Mouse (Mus musculus) inflammation-experienced regulatory T-cells, adult 6 months (primary cell): ENCODE data around the gene Snrpn. TPM values are rescaled to one million over a fixed set of nuclear protein-coding genes. Genes with fewer than 3 reads are reported as not detected.
"Not testable (repeated sequence)": the region's sequence is repeated elsewhere in the genome, so short reads cannot be mapped to it uniquely, and the experiment has no call there.

Experiments
- ATAC-seq: one replicate; pipeline ENCODE4 v1.8.0; 2017
- polyA plus RNA-seq, 3 experiments: library from polyadenylated mRNA; unstranded; fragments of 100-300 nt; shearing (Covaris generic); gene quantifications; one replicate each; pipeline ENCODE4 v1.2.1; 2017

Snrpn gene
- not detected for polyA plus RNA-seq

DNA sequence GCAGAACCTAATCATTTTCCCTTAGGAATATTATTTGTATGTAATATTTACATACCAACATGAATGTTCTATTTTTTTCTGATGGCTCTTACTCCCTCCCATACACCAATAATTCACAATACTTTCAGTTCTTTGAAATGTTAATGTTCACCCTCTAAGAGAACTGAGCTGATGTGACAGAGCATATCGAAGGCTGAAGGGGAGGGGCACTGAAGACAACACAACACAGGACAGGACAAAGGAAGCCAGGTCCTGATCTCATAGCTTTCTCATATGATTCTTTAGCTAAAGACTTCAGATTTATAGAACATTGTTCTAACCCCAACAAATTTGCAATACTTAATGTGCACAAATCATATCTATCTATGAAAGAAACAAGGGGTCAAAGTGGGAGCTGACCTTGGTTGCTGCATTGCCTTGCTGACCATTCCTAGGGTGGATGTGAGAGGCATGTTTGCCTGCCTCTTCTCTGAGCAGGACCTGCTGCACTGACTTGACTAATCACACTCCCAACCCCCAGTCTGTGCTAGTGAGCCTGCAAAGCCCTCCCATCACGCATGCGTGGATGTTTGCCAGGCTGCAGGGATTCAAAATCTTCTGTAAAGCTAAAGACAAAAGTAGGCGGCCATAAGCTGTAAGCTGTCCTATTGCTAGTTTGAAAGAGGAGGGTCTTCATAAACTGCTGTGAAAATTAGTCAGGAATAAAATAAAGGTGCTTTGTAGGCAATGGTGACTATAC lies at the start of gene Snrpn:
Gene Snrpn (minus strand): TSS at position 478 of the 739 bp plus-strand sequence.
- no peak for ATAC-seq

DNA sequence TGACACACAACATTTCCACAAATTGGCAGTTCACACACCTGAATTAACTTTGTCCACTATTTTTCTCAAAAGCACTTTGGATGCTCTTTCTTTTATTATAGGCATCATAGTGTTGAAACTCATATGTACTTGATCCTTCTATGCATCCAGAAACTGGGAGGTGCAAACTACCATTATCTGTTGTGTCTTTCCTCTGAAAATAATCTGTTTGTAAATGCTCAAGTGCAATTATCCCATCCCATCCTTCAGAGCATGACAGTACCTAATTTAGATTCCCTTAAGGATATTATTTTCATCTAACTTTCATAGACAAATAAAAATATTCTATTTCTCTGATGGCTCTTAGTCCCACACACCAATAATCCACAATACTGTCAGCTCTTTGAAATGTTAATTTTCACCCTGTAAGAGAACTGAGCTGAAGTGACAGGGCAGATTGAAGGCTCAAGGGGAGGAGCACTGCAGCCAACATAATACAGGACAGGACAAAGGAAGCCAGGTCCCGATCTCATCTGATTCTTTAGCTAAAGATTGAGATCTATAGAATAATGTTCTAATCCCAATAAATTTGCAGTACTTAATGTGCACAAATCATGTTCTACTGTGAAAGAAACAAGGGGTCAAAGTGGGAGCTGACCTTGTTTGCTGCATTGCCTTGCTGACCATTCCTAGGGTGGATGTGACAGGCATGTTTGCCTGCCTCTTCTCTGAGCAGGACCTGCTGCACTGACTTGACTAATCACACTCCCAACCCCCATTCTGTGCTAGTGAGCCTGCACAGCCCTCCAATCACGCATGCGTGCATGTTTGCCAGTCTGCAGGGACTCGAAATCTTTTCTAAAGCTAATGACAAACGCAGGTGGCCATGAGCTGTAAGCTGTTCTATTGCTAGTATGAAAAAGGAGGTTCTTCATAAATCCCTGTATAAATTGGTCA lies 30.5 kb upstream of the Snrpn start:
- no peak for ATAC-seq

DNA sequence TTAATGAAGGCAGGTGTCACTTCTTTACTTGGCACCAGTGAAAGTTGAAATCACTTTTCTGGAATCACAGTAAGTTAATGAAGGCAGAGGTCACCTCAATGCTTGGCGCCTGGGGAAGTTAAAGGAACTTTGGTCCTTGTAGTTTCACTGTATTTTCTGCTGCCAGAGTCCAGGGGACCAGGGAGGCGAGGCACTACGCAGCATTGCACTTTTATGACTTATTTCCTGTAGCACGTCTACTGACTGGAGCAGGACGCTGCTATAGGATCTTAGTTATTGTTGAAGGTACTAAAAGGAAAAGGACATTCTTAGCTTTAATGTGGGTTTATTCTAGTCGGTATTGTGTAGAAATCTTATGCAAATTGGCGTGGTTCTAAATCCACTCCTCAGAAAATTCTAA lies 14.7 kb downstream of the Snrpn start:
- ATAC-seq, result no peak

DNA sequence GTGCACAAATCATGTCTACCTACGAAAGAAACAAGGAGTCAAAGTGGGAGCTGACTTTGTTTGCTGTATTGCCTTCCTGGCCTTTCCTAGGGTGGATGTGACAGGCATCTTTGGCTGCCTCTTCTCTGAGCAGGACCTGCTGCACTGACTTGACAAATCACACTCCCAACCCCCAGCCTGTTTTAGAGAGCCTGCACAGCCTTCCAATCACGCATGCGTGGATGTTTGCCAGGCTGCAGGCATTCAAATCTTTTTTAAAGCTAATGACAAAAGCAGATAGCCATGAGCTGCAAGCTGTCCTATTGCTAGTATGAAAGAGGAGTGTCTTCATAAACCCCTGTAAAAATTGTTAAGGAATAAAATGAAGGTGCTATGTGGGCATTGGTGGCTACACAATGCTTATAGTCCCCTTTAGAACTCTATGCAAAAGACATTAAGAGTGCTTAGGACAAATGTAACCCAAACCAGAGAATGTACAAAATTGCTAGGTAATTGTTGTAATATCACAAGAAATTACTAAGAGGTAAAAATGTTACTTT lies 16.9 kb downstream of the Snrpn start:
- not testable (repeated sequence) for ATAC-seq

DNA sequence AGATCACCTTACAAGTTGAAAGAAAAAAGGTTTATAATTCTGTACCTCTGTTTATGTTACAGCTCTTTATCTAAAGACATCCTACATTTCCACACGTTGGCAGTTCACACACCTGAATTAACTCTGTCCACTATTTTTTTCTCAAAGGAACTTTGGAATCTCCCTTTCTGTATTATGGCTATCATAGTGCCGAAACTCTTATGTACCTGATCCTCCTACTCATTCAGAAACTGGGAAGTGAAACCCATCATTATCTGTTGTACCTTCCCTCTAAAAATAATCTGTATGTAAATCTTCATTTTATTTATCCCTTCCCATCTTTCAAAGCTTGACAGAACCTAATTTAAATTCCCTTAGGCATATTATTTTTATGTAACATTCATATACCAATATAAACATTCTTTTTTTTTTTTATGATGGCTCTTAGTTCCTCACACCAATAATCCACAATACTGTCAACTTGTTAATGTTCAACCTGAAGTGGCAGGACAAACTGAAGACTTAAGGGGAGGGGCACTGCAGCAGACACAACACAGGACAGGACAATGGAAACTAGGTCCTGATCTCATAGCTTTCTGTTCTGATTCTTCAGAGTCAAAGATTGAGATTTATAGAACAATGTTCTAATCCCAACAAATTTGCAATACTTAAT lies 17.5 kb downstream of the Snrpn start:
- ATAC-seq, result no peak

DNA sequence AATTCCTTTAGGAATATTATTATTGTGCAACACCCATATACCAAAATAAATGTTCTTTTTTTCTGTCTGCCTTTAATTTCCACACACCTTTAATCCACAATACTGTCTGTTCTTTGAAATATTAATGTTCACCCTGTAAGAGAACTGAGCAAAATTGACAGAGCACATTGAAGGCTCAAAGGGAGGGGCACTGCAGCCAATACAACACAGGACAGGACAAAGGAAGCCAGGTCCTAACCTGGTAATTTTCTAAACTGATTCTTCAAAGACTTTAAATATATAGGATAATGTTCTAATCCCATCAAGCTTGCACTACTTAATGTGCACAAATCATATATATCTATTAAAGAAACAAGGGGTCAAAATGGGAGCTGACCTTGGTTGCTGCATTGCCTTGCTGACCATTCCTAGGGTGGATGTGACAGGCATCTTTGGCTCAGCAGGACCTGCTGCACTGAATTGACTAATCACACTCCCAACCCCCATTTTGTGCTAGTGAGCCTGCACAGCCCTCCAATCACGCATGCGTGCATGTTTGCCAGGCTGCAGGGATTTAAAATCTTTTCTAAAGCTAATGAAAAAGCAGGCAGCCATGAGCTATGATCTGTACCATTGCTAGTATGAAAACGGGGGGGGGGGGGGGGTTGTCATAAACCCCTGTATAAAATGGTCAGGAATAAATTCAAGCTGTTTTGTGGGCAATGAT lies 42.7 kb downstream of the Snrpn start:
- no peak for ATAC-seq

DNA sequence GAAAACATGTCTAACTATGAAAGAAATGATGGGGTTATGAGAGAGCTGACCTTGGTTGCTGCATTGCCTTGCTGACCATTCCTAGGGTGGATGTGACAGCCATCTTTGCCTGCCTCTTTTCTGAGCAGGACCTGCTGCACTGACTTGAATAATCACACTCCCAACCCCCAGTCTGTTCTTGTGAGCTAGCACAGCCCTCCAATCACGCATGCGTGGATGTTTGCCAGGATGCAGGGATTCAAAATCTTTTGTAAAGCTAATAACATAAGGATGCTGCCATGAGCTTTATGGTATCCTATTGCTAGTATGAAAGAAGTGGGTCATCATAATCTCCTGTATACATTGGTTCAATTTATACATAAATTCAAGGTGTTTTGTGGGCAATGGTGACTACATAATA lies 63.7 kb downstream of the Snrpn start:
- ATAC-seq, result no peak

DNA sequence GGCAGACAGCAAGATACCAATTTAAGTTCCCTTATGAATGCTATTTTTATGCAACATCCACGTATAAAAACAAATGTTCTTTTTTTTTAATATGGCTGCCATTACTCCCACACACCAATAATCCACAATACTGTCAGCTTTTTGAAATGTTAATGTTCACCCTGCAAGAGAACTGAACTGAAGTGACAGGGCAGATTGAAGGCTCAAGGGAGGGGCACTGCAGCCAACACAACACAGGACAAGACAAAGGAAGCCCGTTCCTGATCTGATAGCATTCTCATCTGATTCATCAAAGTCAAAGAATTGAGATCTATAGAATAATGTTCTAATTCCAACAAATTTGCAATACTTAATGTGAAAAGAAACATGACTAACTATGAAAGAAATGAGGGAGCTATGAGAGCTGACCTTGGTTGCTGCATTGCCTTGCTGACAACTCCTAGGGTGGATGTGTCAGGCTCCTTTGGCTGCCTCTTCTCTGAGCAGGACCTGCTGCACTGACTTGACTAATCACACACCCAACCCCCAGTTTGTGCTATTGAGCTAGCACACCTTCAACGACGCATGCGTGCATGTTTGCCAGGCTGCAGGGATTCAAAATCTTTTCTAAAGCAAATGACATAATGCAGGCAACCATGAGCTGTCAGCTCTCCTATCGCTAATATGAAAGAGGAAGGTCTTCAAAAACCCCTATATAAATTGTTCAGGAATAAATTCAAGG lies 92.4 kb downstream of the Snrpn start:
- no peak for ATAC-seq

DNA sequence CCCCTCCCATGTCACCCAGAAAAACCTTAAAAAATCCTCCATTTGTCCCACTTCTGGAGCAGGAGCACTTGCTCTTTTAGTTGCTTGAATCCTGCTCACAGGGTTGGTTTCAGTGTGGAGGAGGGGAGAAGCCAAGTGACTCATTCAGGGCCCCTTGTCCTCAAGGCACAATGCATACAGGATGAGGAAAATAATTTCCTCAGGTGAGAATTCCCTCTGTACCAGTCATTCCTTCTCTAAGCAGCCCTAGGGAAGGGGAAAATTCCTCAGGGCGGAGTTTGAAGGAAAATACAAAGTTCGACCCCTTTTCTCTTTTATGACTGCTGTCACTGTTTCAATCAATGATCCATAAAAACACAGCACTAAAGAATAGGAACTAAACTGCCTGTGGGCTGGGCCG lies 126.8 kb downstream of the Snrpn start:
- no peak for ATAC-seq

DNA sequence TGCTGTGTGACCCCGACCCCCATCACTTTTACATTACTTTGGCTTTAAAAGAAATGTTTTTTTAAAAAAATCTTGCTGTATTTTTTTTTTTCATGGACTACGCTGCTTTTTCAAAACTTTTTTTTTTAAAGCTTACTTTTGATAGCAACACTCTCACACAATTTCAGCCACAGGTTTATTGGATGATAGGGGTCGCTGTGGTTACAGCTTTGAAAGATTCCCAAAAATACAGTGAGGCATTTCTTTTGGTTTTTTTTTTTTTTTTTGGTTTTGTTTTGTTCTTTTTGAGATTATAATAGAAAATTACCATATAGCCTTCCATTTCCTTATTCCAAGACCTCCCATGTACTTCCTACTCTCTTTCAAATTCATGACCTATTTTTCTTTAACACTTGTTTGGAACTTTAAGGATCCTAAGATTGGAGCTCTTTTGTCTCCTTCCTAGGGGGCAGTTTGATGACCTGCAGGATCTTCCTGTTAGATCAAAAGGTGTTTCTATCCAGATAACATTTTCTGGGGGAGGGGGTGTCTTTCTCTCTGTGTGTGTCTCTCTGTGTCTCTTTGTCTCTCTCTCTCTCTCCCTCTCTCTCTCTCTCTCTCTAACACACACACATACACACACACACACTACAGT lies 132.2 kb downstream of the Snrpn start:
- no peak for ATAC-seq

DNA sequence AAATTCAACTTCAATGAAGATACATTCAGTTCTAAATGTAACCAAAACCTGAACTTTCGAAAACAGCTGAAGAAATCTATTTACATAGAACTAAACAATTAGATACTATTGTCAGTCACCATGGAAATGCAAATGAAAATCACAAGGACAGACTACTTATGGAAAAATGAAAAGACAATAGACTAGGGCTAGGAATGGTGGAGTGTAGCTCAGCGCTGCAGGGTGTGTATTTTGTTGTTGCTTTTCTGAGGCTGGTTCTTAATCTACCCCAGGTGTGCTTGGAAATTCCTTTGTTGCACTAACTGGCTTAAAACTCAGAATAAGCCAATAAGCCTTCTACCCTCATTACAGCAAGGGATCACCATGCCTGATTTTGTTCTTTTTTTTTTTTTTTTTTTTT lies 133.8 kb downstream of the Snrpn start:
- no peak for ATAC-seq

DNA sequence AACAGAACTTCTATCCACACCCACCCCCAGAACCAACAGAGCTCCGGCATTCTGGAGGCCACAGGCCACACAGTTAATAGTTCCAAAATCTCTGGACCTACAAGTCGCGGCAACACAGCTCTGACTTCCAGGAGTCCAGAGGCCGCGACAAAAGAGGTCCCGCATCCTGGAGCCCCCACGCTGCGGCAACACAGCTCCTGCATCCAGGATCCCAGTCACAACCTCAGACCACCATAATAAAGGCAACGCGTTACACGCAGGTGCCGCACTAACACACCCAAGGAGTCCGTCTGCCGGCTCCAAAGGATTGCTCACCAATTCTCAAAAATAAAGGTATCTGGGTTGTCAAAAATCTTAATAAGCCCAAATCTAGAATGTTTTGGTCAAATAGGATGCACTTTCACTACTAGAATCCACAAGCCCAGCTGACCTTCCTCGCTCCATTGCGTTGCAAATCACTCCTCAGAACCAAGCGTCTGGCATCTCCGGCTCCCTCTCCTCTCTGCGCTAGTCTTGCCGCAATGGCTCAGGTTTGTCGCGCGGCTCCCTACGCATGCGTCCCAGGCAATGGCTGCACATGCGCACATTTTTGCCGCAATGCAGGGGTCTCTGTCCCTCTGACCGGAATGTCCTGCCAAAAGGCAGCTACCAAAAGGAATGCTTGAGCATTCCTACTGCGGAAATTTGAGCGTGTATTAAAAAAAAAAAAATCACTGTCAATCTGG lies 135.3 kb downstream of the Snrpn start, which contains the start of the genes Snurf and Gm38393:
Gene Snurf (minus strand): TSS at position 444 of the 725 bp plus-strand sequence.
Gene Gm38393 (minus strand): TSS at position 459 of the 725 bp plus-strand sequence.
- ATAC-seq, result no peak

DNA sequence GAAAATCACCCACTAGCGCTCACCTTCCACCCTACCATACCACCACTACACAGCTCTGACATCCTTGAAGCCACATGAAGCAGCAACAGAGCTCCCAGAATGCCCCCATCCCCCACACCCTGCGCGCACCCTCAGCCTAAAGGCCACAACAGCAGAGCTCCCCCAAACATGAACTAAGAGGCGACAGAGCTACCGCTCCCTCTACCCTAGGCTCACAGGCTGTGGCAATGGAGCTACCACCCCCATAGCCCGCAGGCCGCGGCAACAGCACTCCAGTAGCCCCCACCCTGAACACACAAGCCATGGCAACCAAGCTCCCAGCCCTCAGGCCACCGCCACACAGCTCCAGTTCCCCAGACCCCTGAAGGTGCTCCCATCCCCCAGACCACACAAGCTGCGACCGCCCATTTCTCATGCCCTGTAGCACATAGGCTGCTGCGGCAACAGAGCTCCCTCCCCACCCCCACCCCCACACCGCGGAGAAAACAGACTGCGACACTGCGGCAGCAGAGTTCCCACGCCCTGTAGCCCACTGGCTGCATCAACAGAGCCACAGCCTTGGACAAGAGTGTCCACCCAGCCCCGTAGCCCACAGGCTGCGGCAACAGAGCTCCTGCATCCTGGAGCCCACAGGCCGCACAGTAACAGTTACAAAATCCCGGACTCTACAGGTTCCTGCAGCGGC lies 136.0 kb downstream of the Snrpn start:
- ATAC-seq, result no peak

DNA sequence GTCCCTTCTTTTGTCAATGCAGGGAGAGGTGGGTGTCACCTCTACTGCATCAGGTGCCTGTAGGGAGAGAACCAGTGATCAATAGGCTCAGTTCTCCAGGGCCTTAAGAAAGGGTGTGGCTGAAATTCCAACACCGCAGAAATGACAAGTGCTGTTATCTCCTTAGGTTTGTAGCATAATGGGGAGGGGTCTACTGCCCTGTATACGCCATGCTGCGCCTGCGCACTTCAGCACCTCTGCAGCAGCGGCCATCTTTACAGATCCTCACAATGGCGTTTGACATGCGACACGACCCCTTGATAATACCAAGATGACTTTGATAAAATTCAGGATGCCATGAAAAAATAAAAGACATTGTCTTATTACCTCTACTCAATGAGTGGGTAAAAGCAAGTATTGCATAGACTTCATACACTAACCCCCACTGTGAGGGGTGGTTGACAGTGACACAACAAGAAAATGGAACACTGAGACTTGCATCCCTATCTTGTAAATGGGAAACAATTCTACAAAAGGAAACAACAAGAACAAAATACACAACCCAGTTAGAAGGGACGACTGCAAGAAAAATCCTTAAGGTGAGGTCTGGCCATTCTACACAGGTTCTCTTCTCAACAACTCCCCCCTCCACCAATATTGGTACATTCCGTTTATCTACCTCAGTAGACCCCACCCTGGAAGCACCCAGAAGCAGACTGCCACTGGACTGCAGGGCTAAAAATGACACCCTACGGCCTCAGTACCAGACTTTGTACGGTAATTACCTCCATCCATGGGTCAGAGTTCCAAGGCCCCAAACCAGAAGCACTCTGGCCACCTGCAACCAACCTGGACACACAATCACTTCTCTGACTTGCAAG lies 136.8 kb downstream of the Snrpn start:
- no peak for ATAC-seq

DNA sequence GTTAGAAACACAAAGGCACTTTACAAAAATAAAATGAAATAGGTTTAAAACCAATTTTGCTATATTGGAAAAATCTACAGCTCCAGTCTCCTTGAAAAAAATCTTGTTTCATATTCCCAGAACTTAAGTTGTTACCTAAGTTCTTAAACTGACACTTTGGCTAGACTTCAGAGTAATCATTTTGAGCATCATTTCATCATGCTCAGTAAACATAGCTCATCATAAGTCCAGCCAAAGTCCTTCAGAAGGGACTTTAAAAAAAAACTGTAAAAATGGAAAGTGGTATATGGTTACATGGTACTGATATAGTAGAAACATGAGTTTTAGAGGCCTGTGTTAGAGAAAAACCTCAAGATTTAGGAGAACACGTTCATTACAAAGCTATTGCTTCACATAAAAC lies 161.4 kb downstream of the Snrpn start:
- no peak for ATAC-seq
